Mouse (Mus musculus) inflammation-experienced regulatory T-cells, adult 6 months (primary cell): ENCODE results near the gene Nipbl. TPM values are rescaled to one million over a fixed set of nuclear protein-coding genes. Genes with fewer than 3 reads are reported as not detected.
A peak's percentile ranks its signal among the peaks of the same experiment; 100 is the strongest.

Source experiments
- ATAC-seq: one replicate; pipeline ENCODE4 v1.8.0; 2017
- polyA plus RNA-seq, 3 experiments: library from polyadenylated mRNA; unstranded; fragments of 100-300 nt; shearing (Covaris generic); gene quantifications; one replicate each; pipeline ENCODE4 v1.2.1; 2017

The Nipbl gene
- polyA plus RNA-seq, 3 experiments from 2014 or later: 35.3 to 52.3 (median 50.3) TPM

GRCm38 (mm10) chr15:8416500-8417138 is 27.6 kb downstream of the Nipbl start:
- ATAC-seq: no peak

- no peak for ATAC-seq
Measured at GRCm38 (mm10) chr15:8413356-8413755, 30.9 kb downstream of the Nipbl start.

GRCm38 (mm10) chr15:8411873-8412272 is 32.4 kb downstream of the Nipbl start:
- ATAC-seq: no peak

GRCm38 (mm10) chr15:8411168-8411837 is 33.0 kb downstream of the Nipbl start:
- ATAC-seq: peak; percentile 56

- no peak for ATAC-seq
Measured at GRCm38 (mm10) chr15:8407082-8407481, 37.2 kb downstream of the Nipbl start.

GRCm38 (mm10) chr15:8406219-8406618 is 38.0 kb downstream of the Nipbl start:
- ATAC-seq: no peak

- ATAC-seq: no peak
Measured at GRCm38 (mm10) chr15:8402591-8402990, 41.7 kb downstream of the Nipbl start.

GRCm38 (mm10) chr15:8401536-8401935 is 42.7 kb downstream of the Nipbl start:
- no peak for ATAC-seq

- ATAC-seq: no peak
Measured at GRCm38 (mm10) chr15:8391764-8392163, 52.5 kb downstream of the Nipbl start.

GRCm38 (mm10) chr15:8382213-8382612 is 62.0 kb downstream of the Nipbl start:
- ATAC-seq: peak; percentile 56

- no peak for ATAC-seq
Measured at GRCm38 (mm10) chr15:8375657-8376056, 68.6 kb downstream of the Nipbl start.

GRCm38 (mm10) chr15:8374724-8375123 is 69.5 kb downstream of the Nipbl start:
- ATAC-seq: no peak

- ATAC-seq: no peak
Measured at GRCm38 (mm10) chr15:8347104-8347773, 97.0 kb downstream of the Nipbl start.

GRCm38 (mm10) chr15:8340596-8340995 is 103.7 kb downstream of the Nipbl start:
- no peak for ATAC-seq

- no peak for ATAC-seq
Measured at GRCm38 (mm10) chr15:8331547-8331946, 112.7 kb downstream of the Nipbl start.

GRCm38 (mm10) chr15:8325629-8326028 is 118.6 kb downstream of the Nipbl start:
- ATAC-seq: no peak

GRCm38 (mm10) chr15:8324833-8325232 is 119.4 kb downstream of the Nipbl start:
- ATAC-seq: no peak

GRCm38 (mm10) chr15:8324061-8324460 is 120.2 kb downstream of the Nipbl start:
- no peak for ATAC-seq

GRCm38 (mm10) chr15:8321491-8321890 is 122.8 kb downstream of the Nipbl start:
- no peak for ATAC-seq

- ATAC-seq: no peak
Measured at GRCm38 (mm10) chr15:8319191-8319590, 125.1 kb downstream of the Nipbl start.

GRCm38 (mm10) chr15:8317381-8317780 is 126.9 kb downstream of the Nipbl start:
- no peak for ATAC-seq

- no peak for ATAC-seq
Measured at GRCm38 (mm10) chr15:8305474-8305873, 138.8 kb downstream of the Nipbl start.

GRCm38 (mm10) chr15:8302944-8303343 is 141.3 kb downstream of the Nipbl start:
- no peak for ATAC-seq

GRCm38 (mm10) chr15:8294150-8294549 is 150.1 kb downstream of the Nipbl start:
- no peak for ATAC-seq
